Mouse (Mus musculus): ENCODE measurements around the gene Kiss1.

GRCm38 (mm10) chr1:133328896-133329637 lies 7.4 kb downstream of the Kiss1 start:
- TF ChIP-seq CTCF (IDR thresholded peaks at IDR 0.05; ENCODE audit: control insufficient read depth, insufficient read depth, low read length) = no peak
- TF ChIP-seq POLR2A (IDR thresholded peaks at IDR 0.05; ENCODE audit: borderline replicate concordance, control insufficient read depth, low read depth, low read length) = no peak

All from bone marrow, adult 2 months (tissue).